Mouse (Mus musculus) effector memory CD4-positive, alpha-beta T cell, adult 5 months (primary cell): ENCODE results near the gene 2310011J03Rik. TPM values are rescaled to one million over a fixed set of nuclear protein-coding genes. Genes with fewer than 3 reads are reported as not detected.

Experiments
- polyA plus RNA-seq: library from polyadenylated mRNA; unstranded; fragments of 100-300 nt; shearing (Covaris generic); gene quantifications from one replicate; pipeline ENCODE4 v1.2.1, GENCODE M21; 2017

Gene 2310011J03Rik
- 25.5 TPM for polyA plus RNA-seq

GRCm38 (mm10) chr10:80320340-80320760, at the start of gene 2310011J03Rik:
2310011J03Rik (minus strand) TSS chr10:80320537.

GRCm38 (mm10) chr10:80356001-80356682, 35.8 kb upstream of the 2310011J03Rik start, which contains the start of gene Plk5:
Plk5 (plus strand) TSS chr10:80356459.

GRCm38 (mm10) chr10:80348244-80348781, 28.0 kb upstream of the 2310011J03Rik start, which contains the start of gene Adamtsl5:
Adamtsl5 (minus strand) TSS chr10:80348412.

GRCm38 (mm10) chr10:80329273-80330081, 9.1 kb upstream of the 2310011J03Rik start, which contains the start of the genes Pcsk4 and Reep6:
Pcsk4 (minus strand) TSS chr10:80329498.
Reep6 (plus strand) TSS chr10:80329953.

GRCm38 (mm10) chr10:80295618-80296425, 24.5 kb downstream of the 2310011J03Rik start, which contains the start of gene Apc2:
Apc2 (plus strand) TSS chr10:80295977.

GRCm38 (mm10) chr10:80292251-80293146, 27.8 kb downstream of the 2310011J03Rik start, which contains the start of gene Rps15:
Rps15 (plus strand) TSS chr10:80292453.

Other genes with a start within 250 kb of the 2310011J03Rik start
- gene Sbno2, start 215.0 kb downstream of the 2310011J03Rik start, polyA plus RNA-seq = 62.6 TPM
- gene Stk11, start 204.7 kb downstream of the 2310011J03Rik start, polyA plus RNA-seq = 79.3 TPM
- 431 TPM for gene Atp5d, start 181.9 kb downstream of the 2310011J03Rik start, polyA plus RNA-seq
- 18.9 TPM for gene Cbarp, start 179.7 kb downstream of the 2310011J03Rik start, polyA plus RNA-seq
- gene Midn, start 172.3 kb downstream of the 2310011J03Rik start, polyA plus RNA-seq = 7.3 TPM
- 244 TPM for gene Cirbp, start 154.6 kb downstream of the 2310011J03Rik start, polyA plus RNA-seq
- gene 1600002K03Rik, start 147.6 kb downstream of the 2310011J03Rik start, polyA plus RNA-seq = 17.4 TPM
- gene Efna2, start 141.1 kb downstream of the 2310011J03Rik start, polyA plus RNA-seq = not detected
- 75.3 TPM for gene Mum1, start 94.1 kb downstream of the 2310011J03Rik start, polyA plus RNA-seq
- gene Ndufs7, start 71.4 kb downstream of the 2310011J03Rik start, polyA plus RNA-seq = 146 TPM
- gene Gamt, start 59.5 kb downstream of the 2310011J03Rik start, polyA plus RNA-seq = 0.39 TPM
- gene Dazap1, start 59.1 kb downstream of the 2310011J03Rik start, polyA plus RNA-seq = 91.1 TPM
- gene Rps15, start 28.1 kb downstream of the 2310011J03Rik start, polyA plus RNA-seq = 817 TPM
- gene Apc2, start 24.6 kb downstream of the 2310011J03Rik start, polyA plus RNA-seq = not detected
- gene Pcsk4, start 9.0 kb upstream of the 2310011J03Rik start, polyA plus RNA-seq = 4.1 TPM
- gene Reep6, start 9.4 kb upstream of the 2310011J03Rik start, polyA plus RNA-seq = not detected
- gene Adamtsl5, start 27.9 kb upstream of the 2310011J03Rik start, polyA plus RNA-seq = not detected
- not detected for gene Plk5, start 35.9 kb upstream of the 2310011J03Rik start, polyA plus RNA-seq
- gene Mex3d, start 67.1 kb upstream of the 2310011J03Rik start, polyA plus RNA-seq = 9.1 TPM
- gene Mbd3, start 79.0 kb upstream of the 2310011J03Rik start, polyA plus RNA-seq = 96.5 TPM
- 89.0 TPM for gene Uqcr11, start 86.3 kb upstream of the 2310011J03Rik start, polyA plus RNA-seq
- 87.3 TPM for gene Tcf3, start 113.1 kb upstream of the 2310011J03Rik start, polyA plus RNA-seq
- not detected for gene Onecut3, start 174.3 kb upstream of the 2310011J03Rik start, polyA plus RNA-seq
- not detected for gene Atp8b3, start 218.6 kb upstream of the 2310011J03Rik start, polyA plus RNA-seq
- 66.8 TPM for gene Rexo1, start 241.0 kb upstream of the 2310011J03Rik start, polyA plus RNA-seq